Mouse (Mus musculus): ENCODE data around the gene Tbc1d22a. TPM values are rescaled to one million over a fixed set of nuclear protein-coding genes. Genes with fewer than 3 reads are reported as not detected.
"Not testable (repeated sequence)": the region's sequence is repeated elsewhere in the genome, so short reads cannot be mapped to it uniquely, and the experiment has no call there.

The Tbc1d22a gene
- polyA plus RNA-seq, 2 experiments, result 8.7 to 15.5 TPM

- no peak for TF ChIP-seq POLR2A (IDR thresholded peaks at IDR 0.05; ENCODE audit: borderline replicate concordance, extremely low read depth, insufficient read depth, insufficient read length)
- Histone ChIP-seq H3K4me3 (replicated peaks; ENCODE audit: low read length) (no peak overlapping the region), H3K36me3 (ENCODE audit: control insufficient read depth, insufficient read depth, low read length) (no peaks in the 10 kb centered on the region), H3K4me1 (ENCODE audit: control insufficient read depth, insufficient read depth, low read length) (peaks cover 4% of the 10 kb centered on the region; the same call in 1 of the 2 replicates), H3K4me2 (replicated peaks; ENCODE audit: low read depth, low read length, severe bottlenecking) (peak overlapping the region; percentile 15), H3K27me3 (ENCODE audit: control insufficient read depth, insufficient read depth, low read length) (no peaks in the 10 kb centered on the region), H3K27ac (replicated peaks; ENCODE audit: low read depth, low read length) (no peak overlapping the region), H3K9me3 (ENCODE audit: control insufficient read depth, low read length) (no peaks in the 10 kb centered on the region), H3K9ac (ENCODE audit: low read depth, low read length, severe bottlenecking) (no peak overlapping the region)
- DNase-seq (ENCODE audit: low spot score), result peak; percentile 42
- ATAC-seq (ENCODE audit: low FRiP score, low read depth), result no peak
- WGBS, result 42% methylated on average over 7 of the region's 7 CpGs
Measured at GRCm38 (mm10) chr15:86203942-86204561, 10.2 kb upstream of the Tbc1d22a start.

GRCm38 (mm10) chr15:86205300-86205699, 9.0 kb upstream of the Tbc1d22a start:
- no peak for TF ChIP-seq POLR2A (IDR thresholded peaks at IDR 0.05; ENCODE audit: borderline replicate concordance, extremely low read depth, insufficient read depth, insufficient read length)
- DNase-seq (ENCODE audit: low spot score) (no peak), ATAC-seq (ENCODE audit: low FRiP score, low read depth) (no peak)
- Histone ChIP-seq H3K4me2 (replicated peaks; ENCODE audit: low read depth, low read length, severe bottlenecking) (no peak overlapping the region), H3K36me3 (ENCODE audit: control insufficient read depth, insufficient read depth, low read length) (no peaks in the 10 kb centered on the region), H3K27ac (replicated peaks; ENCODE audit: low read depth, low read length) (no peak overlapping the region), H3K4me3 (replicated peaks; ENCODE audit: low read length) (no peak overlapping the region), H3K4me1 (ENCODE audit: control insufficient read depth, insufficient read depth, low read length) (peaks cover 4% of the 10 kb centered on the region; the same call in 1 of the 2 replicates), H3K27me3 (ENCODE audit: control insufficient read depth, insufficient read depth, low read length) (no peaks in the 10 kb centered on the region), H3K9me3 (ENCODE audit: control insufficient read depth, low read length) (no peaks in the 10 kb centered on the region), H3K9ac (ENCODE audit: low read depth, low read length, severe bottlenecking) (no peak overlapping the region)
- 52% methylated on average over 2 of the region's 2 CpGs for WGBS

GRCm38 (mm10) chr15:86206385-86206784, 7.9 kb upstream of the Tbc1d22a start:
- no peaks in the 10 kb centered on the region for H3K9me3 ChIP-seq (ENCODE audit: control insufficient read depth, low read length)
- H3K36me3 ChIP-seq (ENCODE audit: control insufficient read depth, insufficient read depth, low read length), result no peaks in the 10 kb centered on the region
- H3K27me3 ChIP-seq (ENCODE audit: control insufficient read depth, insufficient read depth, low read length), result no peaks in the 10 kb centered on the region
- H3K9ac ChIP-seq (ENCODE audit: low read depth, low read length, severe bottlenecking), result no peak overlapping the region
- ATAC-seq (ENCODE audit: low FRiP score, low read depth), result no peak
- no peak for DNase-seq (ENCODE audit: low spot score)
- WGBS, result 66% methylated on average over 4 of the region's 4 CpGs
- H3K4me1 ChIP-seq (ENCODE audit: control insufficient read depth, insufficient read depth, low read length), result peaks cover 4% of the 10 kb centered on the region; the same call in 1 of the 2 replicates
- H3K27ac ChIP-seq (replicated peaks; ENCODE audit: low read depth, low read length), result no peak overlapping the region
- no peak for TF ChIP-seq POLR2A (IDR thresholded peaks at IDR 0.05; ENCODE audit: borderline replicate concordance, extremely low read depth, insufficient read depth, insufficient read length)
- no peak overlapping the region for H3K4me2 ChIP-seq (replicated peaks; ENCODE audit: low read depth, low read length, severe bottlenecking)
- H3K4me3 ChIP-seq (replicated peaks; ENCODE audit: low read length), result no peak overlapping the region

DNA sequence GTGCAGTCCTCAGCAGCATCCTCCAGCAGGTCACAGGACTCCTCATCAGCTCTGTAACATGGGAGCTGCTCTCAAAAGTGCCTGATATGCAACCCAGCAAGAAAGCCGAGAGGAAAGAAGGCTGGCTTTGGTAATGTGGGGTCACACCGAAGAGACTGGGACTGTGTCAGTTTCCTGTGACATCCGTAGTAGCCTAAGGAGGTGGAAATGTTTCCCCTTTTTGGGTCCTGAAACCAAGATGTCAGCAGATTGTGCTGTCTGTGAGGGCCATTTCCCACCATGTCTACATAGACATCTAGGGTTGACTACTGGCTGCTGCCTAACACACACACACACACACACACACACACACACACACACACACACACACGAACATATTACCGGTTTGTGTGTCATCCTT, 2.1 kb upstream of the Tbc1d22a start:
- WGBS, result 92% methylated on average over 5 of the region's 5 CpGs

DNA sequence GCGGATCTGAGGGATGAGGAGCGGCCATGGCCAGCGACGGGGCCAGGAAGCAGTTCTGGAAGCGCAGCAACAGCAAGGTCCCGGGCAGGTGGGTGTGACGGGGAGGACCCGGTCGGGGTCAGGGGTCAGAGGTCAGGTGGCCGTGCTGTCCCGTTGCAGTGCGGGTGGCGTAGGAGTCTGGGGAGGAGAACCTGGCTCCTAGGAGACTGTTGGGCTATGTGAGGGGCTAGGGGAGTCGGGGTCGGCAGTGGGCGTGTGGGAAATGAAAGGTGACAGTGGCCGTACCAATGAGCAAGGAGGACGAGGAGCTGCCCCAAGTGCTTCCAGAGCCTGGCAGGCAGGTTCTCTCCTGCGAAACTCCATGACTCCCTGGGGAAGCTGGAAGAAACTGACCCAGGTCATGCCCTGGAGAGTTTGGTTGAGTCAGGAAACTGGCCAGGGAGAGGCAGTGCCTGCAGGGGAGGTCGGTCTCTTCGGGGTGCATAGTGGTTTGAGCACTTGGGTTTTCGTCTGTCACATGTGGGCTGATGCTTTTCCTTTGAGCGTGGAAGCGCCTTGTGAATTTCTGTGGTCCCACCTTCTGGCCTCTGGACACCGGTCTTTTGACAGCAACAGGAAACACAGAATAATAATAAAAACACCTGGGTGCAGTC, 416 bp downstream of the Tbc1d22a start:
- Histone ChIP-seq H3K27ac (replicated peaks; ENCODE audit: low read depth, low read length) (peak overlapping the region; percentile 88; the same call in 1 of the 2 replicates), H3K4me1 (ENCODE audit: control insufficient read depth, insufficient read depth, low read length) (peaks cover 12% of the 10 kb centered on the region), H3K4me3 (replicated peaks; ENCODE audit: low read length) (peak overlapping the region; percentile 72), H3K36me3 (ENCODE audit: control insufficient read depth, insufficient read depth, low read length) (no peaks in the 10 kb centered on the region), H3K9me3 (ENCODE audit: control insufficient read depth, low read length) (no peaks in the 10 kb centered on the region), H3K27me3 (ENCODE audit: control insufficient read depth, insufficient read depth, low read length) (no peaks in the 10 kb centered on the region), H3K4me2 (replicated peaks; ENCODE audit: low read depth, low read length, severe bottlenecking) (peak overlapping the region; percentile 99), H3K9ac (ENCODE audit: low read depth, low read length, severe bottlenecking) (peak overlapping the region; percentile 88)
- TF ChIP-seq POLR2A (IDR thresholded peaks at IDR 0.05; ENCODE audit: borderline replicate concordance, extremely low read depth, insufficient read depth, insufficient read length), result no peak
- DNase-seq (ENCODE audit: low spot score), result no peak
- 14% methylated on average over 25 of the region's 25 CpGs for WGBS
- no peak; the same call in 1 of the 2 replicates for ATAC-seq (ENCODE audit: low FRiP score, low read depth)

More for the DNA sequence above, 2.1 kb upstream of the Tbc1d22a start:
- not testable (repeated sequence) for H3K36me3 ChIP-seq (ENCODE audit: control insufficient read depth, insufficient read depth, low read length); ATAC-seq (ENCODE audit: low FRiP score, low read depth); H3K9me3 ChIP-seq (ENCODE audit: control insufficient read depth, low read length); H3K27ac ChIP-seq (replicated peaks; ENCODE audit: low read depth, low read length); H3K4me2 ChIP-seq (replicated peaks; ENCODE audit: low read depth, low read length, severe bottlenecking); H3K27me3 ChIP-seq (ENCODE audit: control insufficient read depth, insufficient read depth, low read length); H3K4me3 ChIP-seq (replicated peaks; ENCODE audit: low read length); DNase-seq (ENCODE audit: low spot score); H3K9ac ChIP-seq (ENCODE audit: low read depth, low read length, severe bottlenecking)
- H3K4me1 ChIP-seq (ENCODE audit: control insufficient read depth, insufficient read depth, low read length), result peaks cover 12% of the 10 kb centered on the region

GRCm38 (mm10) chr15:86216641-86217040, 2.4 kb downstream of the Tbc1d22a start:
- H3K9ac ChIP-seq (ENCODE audit: low read depth, low read length, severe bottlenecking); H3K27me3 ChIP-seq (ENCODE audit: control insufficient read depth, insufficient read depth, low read length); H3K4me2 ChIP-seq (replicated peaks; ENCODE audit: low read depth, low read length, severe bottlenecking); H3K36me3 ChIP-seq (ENCODE audit: control insufficient read depth, insufficient read depth, low read length); H3K27ac ChIP-seq (replicated peaks; ENCODE audit: low read depth, low read length); H3K4me3 ChIP-seq (replicated peaks; ENCODE audit: low read length); DNase-seq (ENCODE audit: low spot score); H3K9me3 ChIP-seq (ENCODE audit: control insufficient read depth, low read length); ATAC-seq (ENCODE audit: low FRiP score, low read depth): not testable (repeated sequence)
- H3K4me1 ChIP-seq (ENCODE audit: control insufficient read depth, insufficient read depth, low read length), result peaks cover 14% of the 10 kb centered on the region
- 84% methylated on average over 9 of the region's 9 CpGs for WGBS
